Mouse (Mus musculus): ENCODE measurements around the gene Gm21936. TPM values are rescaled to one million over a fixed set of nuclear protein-coding genes. Genes with fewer than 3 reads are reported as not detected.
"Not testable (repeated sequence)": the region's sequence is repeated elsewhere in the genome, so short reads cannot be mapped to it uniquely, and the experiment has no call there.

Gm21936 gene
- total RNA-seq (2018; cell fraction: chromatin; rRNA removed) = not detected
- not detected for total RNA-seq (2018; cell fraction: cytosol; rRNA removed)
- total RNA-seq (2018; cell fraction: nucleus; rRNA removed) = not detected
- not detected in 3 replicates for polyA plus RNA-seq (2018)

DNA sequence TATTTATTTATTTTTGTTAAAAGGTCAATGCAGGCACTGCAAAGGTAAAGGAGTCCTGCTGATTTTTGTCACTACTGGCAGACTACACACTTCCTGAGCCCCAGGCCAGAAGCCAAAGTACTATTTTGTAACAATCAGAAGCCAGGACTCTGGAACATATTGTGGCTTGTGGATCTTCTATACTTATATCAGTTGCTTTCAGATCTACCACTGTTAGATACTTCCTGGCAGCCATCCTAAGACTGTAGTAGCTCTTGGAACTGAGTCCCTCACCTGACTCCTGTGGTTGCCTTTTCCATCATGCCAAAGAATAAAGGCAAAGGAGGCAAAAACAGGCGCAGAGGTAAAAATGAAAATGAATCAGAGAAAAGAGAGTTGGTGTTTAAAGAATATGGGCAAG lies at the start of gene Gm21936:
Gm21936 (plus strand) TSS at position 301 of the 400 bp plus-strand sequence.
- not testable (repeated sequence) for H3K36me3 ChIP-seq (ENCODE audit: inconsistent target); H3K79me2 ChIP-seq (ENCODE audit: inconsistent target); H3K27ac ChIP-seq; H3K4me3 ChIP-seq (ENCODE audit: inconsistent target)
- WGBS (ENCODE audit: missing documents) = no CpG with 5 or more reads among the region's 1 CpGs

DNA sequence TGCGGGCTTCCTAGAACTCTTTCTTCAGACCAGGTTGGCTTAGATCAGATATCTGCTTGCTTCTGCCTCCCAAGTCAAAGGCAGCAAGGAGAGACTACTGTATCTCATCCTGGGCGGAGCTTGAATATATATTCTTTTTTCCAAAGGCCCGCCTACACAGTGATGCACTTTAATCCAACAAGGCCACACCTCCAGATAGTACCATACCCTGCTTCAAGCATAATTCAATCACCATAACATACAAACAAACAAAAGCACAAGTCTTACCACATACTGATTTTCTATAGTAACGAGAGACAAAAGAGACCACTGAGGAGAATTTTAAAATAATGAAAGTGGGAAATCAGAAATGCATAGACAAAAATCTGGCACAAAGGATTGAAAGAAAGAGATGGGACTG lies 19.7 kb upstream of the Gm21936 start, which contains the start of gene Gm21319:
Gm21319 (minus strand) TSS at position 101 of the 400 bp plus-strand sequence.
- not testable (repeated sequence) for H3K79me2 ChIP-seq (ENCODE audit: inconsistent target); H3K27ac ChIP-seq; H3K4me3 ChIP-seq (ENCODE audit: inconsistent target); H3K36me3 ChIP-seq (ENCODE audit: inconsistent target)
- WGBS (ENCODE audit: missing documents) = 91% methylated on average over 4 of the region's 4 CpGs

DNA sequence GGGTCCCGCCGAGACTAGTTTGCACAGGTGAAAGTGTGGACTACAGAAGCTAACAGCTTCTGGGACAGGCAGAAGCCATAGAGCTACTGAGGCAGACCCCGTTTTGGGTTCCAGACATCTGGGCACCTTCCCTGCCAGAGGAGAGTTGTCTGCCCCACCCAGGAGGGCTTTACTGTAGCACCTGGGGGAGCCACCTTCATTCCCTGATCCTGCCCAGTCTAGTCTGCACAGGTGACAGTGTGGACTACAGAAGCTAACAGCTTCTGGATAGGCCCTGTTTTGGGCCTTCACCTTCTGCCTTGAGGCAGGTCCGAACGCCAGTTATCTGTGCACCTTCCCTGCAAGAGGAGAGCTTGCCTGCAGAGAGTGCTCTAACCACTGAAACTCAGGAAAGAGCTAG lies 2.7 kb downstream of the Gm21936 start:
- not testable (repeated sequence) for H3K4me3 ChIP-seq (ENCODE audit: inconsistent target); H3K79me2 ChIP-seq (ENCODE audit: inconsistent target); H3K27ac ChIP-seq; H3K36me3 ChIP-seq (ENCODE audit: inconsistent target)
- 86% methylated on average over 3 of the region's 5 CpGs for WGBS (ENCODE audit: missing documents)

DNA sequence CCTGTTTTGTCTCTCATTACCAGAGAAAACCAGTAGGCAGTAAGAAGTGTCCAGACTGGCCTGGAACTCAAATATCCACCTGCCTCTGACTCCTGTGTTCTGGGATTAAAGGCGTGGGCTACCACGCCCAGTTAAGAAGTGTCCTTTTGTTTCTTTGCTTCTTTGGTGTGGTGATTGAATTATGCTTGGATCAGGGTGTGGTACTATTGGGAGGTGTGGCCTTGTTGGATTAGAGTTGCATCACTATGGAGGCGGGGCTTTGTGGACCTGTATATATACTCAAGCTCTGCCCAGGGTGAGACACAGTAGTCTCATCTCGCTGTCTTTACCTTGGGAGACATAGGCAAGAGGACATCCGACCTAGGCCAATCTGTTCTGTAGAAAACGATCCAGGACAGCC lies 21.0 kb downstream of the Gm21936 start, which contains the start of gene BB287469:
BB287469 (plus strand) TSS at position 301 of the 400 bp plus-strand sequence.
- not testable (repeated sequence) for H3K79me2 ChIP-seq (ENCODE audit: inconsistent target); H3K4me3 ChIP-seq (ENCODE audit: inconsistent target); H3K27ac ChIP-seq; H3K36me3 ChIP-seq (ENCODE audit: inconsistent target)
- no CpG with 5 or more reads among the region's 6 CpGs for WGBS (ENCODE audit: missing documents)

DNA sequence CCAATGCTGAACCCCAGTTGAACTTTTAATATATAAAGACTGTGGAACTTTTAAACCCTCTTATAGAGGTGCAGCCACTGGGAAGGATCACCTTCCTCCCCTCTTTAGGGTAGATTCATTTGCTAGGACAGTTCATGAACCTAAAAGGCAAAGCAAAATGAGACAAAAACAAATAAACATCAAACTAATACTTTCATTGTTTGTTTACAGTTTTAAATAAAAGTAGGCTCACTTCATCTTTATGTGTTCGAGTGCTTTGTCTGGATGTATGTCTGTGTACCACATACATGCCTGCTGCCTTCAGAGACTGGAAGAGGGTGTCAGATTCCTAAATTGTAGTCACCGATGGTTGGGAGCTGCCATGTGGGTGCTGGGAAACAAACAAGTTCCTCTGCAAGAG lies 46.9 kb downstream of the Gm21936 start, which contains the start of gene Gm2001:
Gm2001 (minus strand) TSS at position 101 of the 400 bp plus-strand sequence.
- H3K4me3 ChIP-seq (ENCODE audit: inconsistent target); H3K36me3 ChIP-seq (ENCODE audit: inconsistent target); H3K79me2 ChIP-seq (ENCODE audit: inconsistent target); H3K27ac ChIP-seq: not testable (repeated sequence)
- no CpG with 5 or more reads among the region's 2 CpGs for WGBS (ENCODE audit: missing documents)

Other genes with a start within 250 kb of the Gm21936 start
- gene Oog1, start 192.8 kb upstream of the Gm21936 start, polyA plus RNA-seq (2018) = not detected in 3 replicates
- not detected in 3 replicates for gene Gm4027, start 176.6 kb upstream of the Gm21936 start, polyA plus RNA-seq (2018)
- not detected in 3 replicates for gene Gm16381, start 150.9 kb upstream of the Gm21936 start, polyA plus RNA-seq (2018)
- gene Gm21319, start 19.8 kb upstream of the Gm21936 start, polyA plus RNA-seq (2018) = not detected in 3 replicates
- not detected in 3 replicates for gene BB287469, start 21.1 kb downstream of the Gm21936 start, polyA plus RNA-seq (2018)
- gene Gm2001, start 46.8 kb downstream of the Gm21936 start, polyA plus RNA-seq (2018) = not detected in 3 replicates
- not detected in 3 replicates for gene Gm2016, start 78.6 kb downstream of the Gm21936 start, polyA plus RNA-seq (2018)
- not detected in 3 replicates for gene Gm2022, start 99.9 kb downstream of the Gm21936 start, polyA plus RNA-seq (2018)
- not detected in 3 replicates for gene Gm2035, start 124.3 kb downstream of the Gm21936 start, polyA plus RNA-seq (2018)
- not detected in 3 replicates for gene Gm2042, start 158.6 kb downstream of the Gm21936 start, polyA plus RNA-seq (2018)
- not detected in 3 replicates for gene Gm2075, start 216.3 kb downstream of the Gm21936 start, polyA plus RNA-seq (2018)
- gene Gm6803, start 223.3 kb downstream of the Gm21936 start, polyA plus RNA-seq (2018) = not detected in 3 replicates
- gene Gm2056, start 231.5 kb downstream of the Gm21936 start, polyA plus RNA-seq (2018) = not detected in 3 replicates